Mouse (Mus musculus) myocyte (in vitro differentiated cells): ENCODE data around the gene Smim17. TPM values are rescaled to one million over a fixed set of nuclear protein-coding genes. Genes with fewer than 3 reads are reported as not detected.
"Not testable (repeated sequence)": the region's sequence is repeated elsewhere in the genome, so short reads cannot be mapped to it uniquely, and the experiment has no call there.

Experiments used
- H3K27me3 ChIP-seq: one replicate; pipeline ENCODE4 v1.6.1; 2011; ENCODE audit not compliant: control insufficient read depth, insufficient read depth, insufficient read length
- H3K36me3 ChIP-seq: one replicate; pipeline ENCODE4 v1.6.1; 2011; ENCODE audit not compliant: control insufficient read depth, insufficient read depth
- H3K4me2 ChIP-seq: one replicate; pipeline ENCODE4 v1.6.1; 2011; ENCODE audit warnings: low read depth, control low read depth
- H3K4me3 ChIP-seq: one replicate; pipeline ENCODE4 v1.5.1; 2011; ENCODE audit warnings: mild to moderate bottlenecking, control low read depth, moderate library complexity
- H3K79me2 ChIP-seq: one replicate; pipeline ENCODE4 v1.6.1; 2011; ENCODE audit not compliant: control insufficient read depth, insufficient read depth
- H3ac ChIP-seq: one replicate; pipeline ENCODE4 v1.6.1; 2011; ENCODE audit not compliant: control insufficient read depth, insufficient read length
- CEBPB ChIP-seq: IDR thresholded peaks from 2 replicates; pipeline ENCODE4 v1.6.1; 2011; ENCODE audit warnings: mild to moderate bottlenecking, moderate library complexity; ENCODE audit not compliant: poor library complexity, insufficient read depth, severe bottlenecking
- E2F4 ChIP-seq: IDR thresholded peaks from one replicate; pipeline ENCODE4 v1.6.1; 2011; ENCODE audit warnings: mild to moderate bottlenecking, control low read depth, moderate library complexity; ENCODE audit not compliant: insufficient read depth
- MAX ChIP-seq: IDR thresholded peaks from one replicate; pipeline ENCODE4 v1.6.1; 2011; ENCODE audit warnings: low read depth, mild to moderate bottlenecking, control low read depth
- MYOD1 ChIP-seq, 3 experiments: IDR thresholded peaks; one replicate each; pipeline ENCODE4 v1.6.1; 2011; ENCODE audit warnings: control low read depth in 2 of 3, low read depth in 2 of 3, mild to moderate bottlenecking in 2 of 3, moderate library complexity in 1 of 3; ENCODE audit not compliant: insufficient read length in 2 of 3, control insufficient read depth in 1 of 3
- MYOG ChIP-seq, 3 experiments: IDR thresholded peaks; one replicate each; pipeline ENCODE4 v1.6.1; 2011; ENCODE audit warnings: control low read depth in 2 of 3, low read depth in 2 of 3, mild to moderate bottlenecking in 2 of 3; ENCODE audit not compliant: insufficient read length in 2 of 3, control insufficient read depth in 1 of 3, insufficient read depth in 1 of 3
- POLR2A ChIP-seq: IDR thresholded peaks from one replicate; pipeline ENCODE4 v1.6.1; 2011; ENCODE audit warnings: low read depth, mild to moderate bottlenecking, control low read depth, moderate library complexity; ENCODE audit not compliant: insufficient read length
- POLR2AphosphoS2 ChIP-seq: IDR thresholded peaks from one replicate; pipeline ENCODE4 v1.6.1; 2011; ENCODE audit warnings: low read depth, control low read depth; ENCODE audit not compliant: insufficient read length
- REST ChIP-seq: IDR thresholded peaks from one replicate; pipeline ENCODE4 v1.6.1; 2011; ENCODE audit warnings: mild to moderate bottlenecking, control low read depth, moderate library complexity; ENCODE audit not compliant: insufficient read depth, insufficient read length
- SRF ChIP-seq: IDR thresholded peaks from one replicate; pipeline ENCODE4 v1.6.1; 2011; ENCODE audit warnings: low read depth; ENCODE audit not compliant: control insufficient read depth, insufficient read length
- TCF12 ChIP-seq: IDR thresholded peaks from one replicate; pipeline ENCODE4 v1.6.1; 2011; ENCODE audit warnings: mild to moderate bottlenecking, control low read depth; ENCODE audit not compliant: poor library complexity, insufficient read depth, severe bottlenecking
- TCF3 ChIP-seq: IDR thresholded peaks from one replicate; pipeline ENCODE4 v1.6.1; 2011; ENCODE audit warnings: low read depth, control low read depth; ENCODE audit not compliant: insufficient read length
- USF1 ChIP-seq: IDR thresholded peaks from one replicate; pipeline ENCODE4 v1.6.1; 2011; ENCODE audit warnings: low read depth, mild to moderate bottlenecking, control low read depth, moderate library complexity
- polyA plus RNA-seq: library from polyadenylated mRNA; unstranded; fragments of >200 nt; fragmentation: generic; extraction: Trizol; gene quantifications from one replicate; pipeline ENCODE4 v1.2.1, GENCODE M21; 2012; ENCODE audit warnings: missing spikeins

Smim17 gene
- polyA plus RNA-seq, 1 experiment = not detected

- TF ChIP-seq CEBPB = no peak
- no peaks in the 10 kb centered on the region for H3K27me3 ChIP-seq
- H3K4me3 ChIP-seq = peak overlapping the region; percentile 48
- H3ac ChIP-seq = no peak overlapping the region
- H3K4me2 ChIP-seq = peak overlapping the region; percentile 87
- H3K79me2 ChIP-seq = no peaks in the 10 kb centered on the region
- no peaks in the 10 kb centered on the region for H3K36me3 ChIP-seq
Measured at GRCm38 (mm10) chr7:6361756-6362155, 36.8 kb upstream of the Smim17 start.

- no peaks in the 10 kb centered on the region for H3K79me2 ChIP-seq
- H3K4me3 ChIP-seq = peak overlapping the region; percentile 48
- peak overlapping the region; percentile 97 for H3K4me2 ChIP-seq
- no peaks in the 10 kb centered on the region for H3K36me3 ChIP-seq
- no peaks in the 10 kb centered on the region for H3K27me3 ChIP-seq
- peak overlapping the region; percentile 14 for H3ac ChIP-seq
- TF ChIP-seq REST = no peak
- peak; percentile 68 for TF ChIP-seq POLR2A
- TF ChIP-seq POLR2AphosphoS2 = peak; percentile 69
- peak; percentile 67 for TF ChIP-seq SRF
Measured at GRCm38 (mm10) chr7:6362268-6363046, 36.1 kb upstream of the Smim17 start.

DNA sequence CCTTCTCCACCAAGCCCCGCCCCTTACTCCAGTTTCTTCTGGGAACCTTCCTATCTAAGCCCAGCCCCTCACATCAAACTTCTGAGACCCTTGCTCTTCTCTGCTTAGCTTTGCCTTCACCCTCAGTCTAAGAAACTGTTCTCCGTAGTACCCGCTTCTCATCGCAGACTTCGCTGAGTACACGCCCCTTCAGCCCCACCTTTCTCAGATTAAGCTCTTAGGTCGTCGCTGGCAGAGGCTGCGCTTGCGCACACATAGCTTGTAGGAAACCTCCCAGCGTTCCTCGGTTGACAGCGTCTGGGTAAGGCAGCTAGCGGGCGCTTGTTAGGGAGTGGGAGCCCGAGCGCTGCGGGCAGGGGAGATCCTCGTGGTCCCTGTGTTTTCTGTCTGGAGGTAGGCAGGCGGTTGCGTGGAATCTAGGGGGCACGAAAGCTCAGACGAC lies 35.4 kb upstream of the Smim17 start, which contains the start of gene Zfp78:
Gene Zfp78 (plus strand): TSS at position 234 of the 442 bp plus-strand sequence.
- Histone ChIP-seq H3K4me2 (peak within 1 kb of the TSS; percentile 97), H3K36me3 (no peaks in the 10 kb centered on the region)
- no peak for TF ChIP-seq MAX
- no peak for TF ChIP-seq MYOG (IDR thresholded peaks at IDR 0.05; ENCODE audit: control insufficient read depth in 1 of 3, insufficient read depth in 1 of 3, insufficient read length in 2 of 3, low read depth in 2 of 3)
- TF ChIP-seq POLR2AphosphoS2 = peak; percentile 56
- peak; percentile 77 for TF ChIP-seq POLR2A
- no peak for TF ChIP-seq CEBPB
- TF ChIP-seq USF1 = no peak
- no peak for TF ChIP-seq TCF3

DNA sequence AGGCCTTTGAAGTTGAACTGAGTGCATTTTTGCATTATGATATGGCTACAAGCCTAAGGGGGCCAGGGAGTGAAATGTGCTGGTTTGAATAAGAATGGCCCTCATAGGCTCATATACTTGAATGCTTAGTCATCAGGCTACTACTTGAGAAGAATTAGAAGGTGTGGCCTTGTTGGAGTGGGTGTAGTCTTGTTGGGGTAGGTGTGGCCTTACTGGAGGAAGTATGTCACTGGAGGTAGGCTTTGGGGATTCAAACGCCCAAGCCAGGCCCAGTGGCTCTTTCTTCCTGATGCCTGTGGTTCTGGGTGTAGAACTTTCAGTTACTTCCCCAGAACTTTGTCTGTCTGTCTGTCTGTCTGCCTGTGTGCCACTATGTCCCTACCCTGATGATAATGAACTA lies 33.8 kb upstream of the Smim17 start:
- H3K4me3 ChIP-seq = no peak overlapping the region
- no peaks in the 10 kb centered on the region for H3K79me2 ChIP-seq
- H3K36me3 ChIP-seq = no peaks in the 10 kb centered on the region
- H3K27me3 ChIP-seq = no peaks in the 10 kb centered on the region
- H3K4me2 ChIP-seq = no peak overlapping the region
- H3ac ChIP-seq = no peak overlapping the region
- TF ChIP-seq REST = no peak
- no peak for TF ChIP-seq MAX
- no peak for TF ChIP-seq MYOD1 (IDR thresholded peaks at IDR 0.05; ENCODE audit: control insufficient read depth in 1 of 3, insufficient read length in 2 of 3, low read depth in 2 of 3)
- TF ChIP-seq SRF = no peak
- no peak for TF ChIP-seq E2F4
- no peak for TF ChIP-seq TCF3
- no peak for TF ChIP-seq POLR2AphosphoS2
- TF ChIP-seq CEBPB = no peak
- TF ChIP-seq TCF12 = no peak

More for the DNA sequence above, 35.4 kb upstream of the Smim17 start, which contains the start of gene Zfp78:
- peak within 1 kb of the TSS; percentile 48 for H3K4me3 ChIP-seq
- H3K79me2 ChIP-seq = no peaks in the 10 kb centered on the region
- no peaks in the 10 kb centered on the region for H3K27me3 ChIP-seq
- peak within 1 kb of the TSS; percentile 14 for H3ac ChIP-seq

GRCm38 (mm10) chr7:6367185-6367584 lies 31.3 kb upstream of the Smim17 start:
- Histone ChIP-seq H3K79me2 (no peaks in the 10 kb centered on the region), H3K4me3 (no peak overlapping the region)

GRCm38 (mm10) chr7:6368146-6368545 lies 30.4 kb upstream of the Smim17 start:
- not testable (repeated sequence) for H3K79me2 ChIP-seq, H3ac ChIP-seq, H3K4me3 ChIP-seq, H3K36me3 ChIP-seq, H3K27me3 ChIP-seq, H3K4me2 ChIP-seq

More at GRCm38 (mm10) chr7:6367185-6367584, 31.3 kb upstream of the Smim17 start:
- TF ChIP-seq SRF = no peak
- no peak for TF ChIP-seq CEBPB
- no peak for TF ChIP-seq MYOD1 (IDR thresholded peaks at IDR 0.05; ENCODE audit: control insufficient read depth in 1 of 3, insufficient read length in 2 of 3, low read depth in 2 of 3)
- TF ChIP-seq POLR2A = no peak
- no peak for TF ChIP-seq USF1
- no peak for TF ChIP-seq POLR2AphosphoS2
- TF ChIP-seq E2F4 = no peak
- TF ChIP-seq REST = no peak
- no peak for TF ChIP-seq TCF12
- TF ChIP-seq MYOG (IDR thresholded peaks at IDR 0.05; ENCODE audit: control insufficient read depth in 1 of 3, insufficient read depth in 1 of 3, insufficient read length in 2 of 3, low read depth in 2 of 3) = no peak
- no peak for TF ChIP-seq MAX
- TF ChIP-seq TCF3 = no peak
- H3K27me3 ChIP-seq = no peaks in the 10 kb centered on the region
- no peak overlapping the region for H3K4me2 ChIP-seq
- no peak overlapping the region for H3ac ChIP-seq
- H3K36me3 ChIP-seq = no peaks in the 10 kb centered on the region
